Mouse (Mus musculus) T-helper 2 cell (primary cell): ENCODE results near the gene Tmem233.

Source experiments
- in situ Hi-C: fragments of 300-600 bp; cut with MboI, MseI; formaldehyde crosslinking; loops from one replicate; pipeline ENCODE4 v1.15.1; 2025; ENCODE audit warnings: high pct_unique_total_duplicates

The Tmem233 gene

GRCm38 (mm10) chr5:116030566-116031189 is 52.4 kb downstream of the Tmem233 start:
- in situ Hi-C loops, result loop anchor here (10.0 kb wide), 1 partner anchor 344 kb away; no protein-coding TSS in a partner anchor

- in situ Hi-C loops, result no loop called here
Observed at GRCm38 (mm10) chr5:116029071-116029470, 54.0 kb downstream of the Tmem233 start.

GRCm38 (mm10) chr5:116026561-116026960 is 56.5 kb downstream of the Tmem233 start:
- in situ Hi-C loops, result no loop called here

GRCm38 (mm10) chr5:116026107-116026506 is 56.9 kb downstream of the Tmem233 start:
- in situ Hi-C loops, result no loop called here

- in situ Hi-C loops, result no loop called here
Observed at GRCm38 (mm10) chr5:116024327-116024739, 58.7 kb downstream of the Tmem233 start, which contains the start of gene Prkab1. Gene Prkab1 (minus strand): TSS chr5:116024508.

GRCm38 (mm10) chr5:116023821-116024284 is 59.2 kb downstream of the Tmem233 start:
- in situ Hi-C loops, result no loop called here

- in situ Hi-C loops, result no loop called here
Observed at GRCm38 (mm10) chr5:116023251-116023661, 59.8 kb downstream of the Tmem233 start.

GRCm38 (mm10) chr5:116022658-116023200 is 60.3 kb downstream of the Tmem233 start:
- in situ Hi-C loops, result no loop called here

GRCm38 (mm10) chr5:116022131-116022530 is 60.9 kb downstream of the Tmem233 start:
- in situ Hi-C loops, result no loop called here

- in situ Hi-C loops, result no loop called here
Observed at GRCm38 (mm10) chr5:116021552-116021951, 61.5 kb downstream of the Tmem233 start.

- in situ Hi-C loops, result no loop called here
Observed at GRCm38 (mm10) chr5:116019371-116019770, 63.7 kb downstream of the Tmem233 start.

GRCm38 (mm10) chr5:116018784-116019183 is 64.3 kb downstream of the Tmem233 start:
- in situ Hi-C loops, result no loop called here

- in situ Hi-C loops, result no loop called here
Observed at GRCm38 (mm10) chr5:116018196-116018595, 64.8 kb downstream of the Tmem233 start.

- in situ Hi-C loops, result no loop called here
Observed at GRCm38 (mm10) chr5:116017391-116017790, 65.7 kb downstream of the Tmem233 start.

GRCm38 (mm10) chr5:116016542-116016941 is 66.5 kb downstream of the Tmem233 start:
- in situ Hi-C loops, result no loop called here

- in situ Hi-C loops, result loop anchor here (5.0 kb wide), 1 partner anchor 1338 kb away; no protein-coding TSS in a partner anchor
Observed at GRCm38 (mm10) chr5:116014237-116014636, 68.8 kb downstream of the Tmem233 start.

GRCm38 (mm10) chr5:116013821-116014220 is 69.2 kb downstream of the Tmem233 start:
- in situ Hi-C loops, result loop anchor here (5.0 kb wide), 1 partner anchor 1338 kb away; no protein-coding TSS in a partner anchor

GRCm38 (mm10) chr5:116012503-116012902 is 70.5 kb downstream of the Tmem233 start:
- in situ Hi-C loops, result loop anchor here (5.0 kb wide), 1 partner anchor 1340 kb away; no protein-coding TSS in a partner anchor

- in situ Hi-C loops, result loop anchor here (5.0 kb wide), 1 partner anchor 1341 kb away; no protein-coding TSS in a partner anchor
Observed at GRCm38 (mm10) chr5:116011700-116012099, 71.3 kb downstream of the Tmem233 start.

- in situ Hi-C loops, result loop anchor here (5.0 kb wide), 1 partner anchor 1342 kb away; no protein-coding TSS in a partner anchor
Observed at GRCm38 (mm10) chr5:116009884-116010627, 73.0 kb downstream of the Tmem233 start.

GRCm38 (mm10) chr5:116009091-116009851 is 73.8 kb downstream of the Tmem233 start:
- in situ Hi-C loops, result no loop called here
